Mouse (Mus musculus) left cerebral cortex, postnatal 4 days (tissue): ENCODE measurements around the gene Cela3b. TPM values are rescaled to one million over a fixed set of nuclear protein-coding genes. Genes with fewer than 3 reads are reported as not detected.

Experiments
- DNase-seq: peaks from one replicate; pipeline ENCODE4 v3.0.0-alpha.2; 2022
- intact Hi-C: fragments of 180-260 bp; cut with DNase I; formaldehyde crosslinking; loops from one replicate; pipeline ENCODE4 v1.15.1; 2025
- total RNA-seq, 2 experiments: library from RNA; stranded (reverse); gene quantifications; 2 replicates each; pipeline ENCODE4 v1.2.3; 2021

Gene Cela3b
- total RNA-seq, 2 experiments from 2014 or later = not detected

- intact Hi-C loops = no loop called here
- no peak for DNase-seq
Observed at GRCm38 (mm10) chr4:137377526-137378304, 52.6 kb downstream of the Cela3b start.

GRCm38 (mm10) chr4:137376778-137377177, 53.6 kb downstream of the Cela3b start:
- DNase-seq = no peak
- intact Hi-C loops = no loop called here

- intact Hi-C loops = no loop called here
Observed at GRCm38 (mm10) chr4:137375314-137376278, 54.7 kb downstream of the Cela3b start.

GRCm38 (mm10) chr4:137373711-137374110, 56.6 kb downstream of the Cela3b start:
- DNase-seq = no peak
- intact Hi-C loops = no loop called here

More at GRCm38 (mm10) chr4:137375314-137376278, 54.7 kb downstream of the Cela3b start:
- no peak for DNase-seq

- intact Hi-C loops = no loop called here
- no peak for DNase-seq
Observed at GRCm38 (mm10) chr4:137371596-137372523, 58.5 kb downstream of the Cela3b start.

Other genes starting within 250 kb of the Cela3b start
- gene Wnt4, start 153.1 kb downstream of the Cela3b start, total RNA-seq = 1 to 10 TPM; 7.5 to 7.7 TPM
- 100 to 1,000 TPM; 568 to 579 TPM for gene Cdc42, start 72.8 kb downstream of the Cela3b start, total RNA-seq
- not detected for gene Cela3a, start 20.7 kb downstream of the Cela3b start, total RNA-seq
- not detected for gene 1700013G24Rik, start 22.7 kb upstream of the Cela3b start, total RNA-seq
- 10 to 100 TPM; 14.9 to 15.0 TPM for gene Hspg2, start 38.2 kb upstream of the Cela3b start, total RNA-seq
- not detected for gene Ldlrad2, start 144.0 kb upstream of the Cela3b start, total RNA-seq
- 100 to 1,000 TPM; 163 to 167 TPM for gene Usp48, start 163.2 kb upstream of the Cela3b start, total RNA-seq
- gene Rap1gap, start 234.2 kb upstream of the Cela3b start, total RNA-seq = 100 to 1,000 TPM; 147 to 164 TPM